Mouse (Mus musculus): ENCODE results near the gene Hmcn1.

- TF ChIP-seq E2F4 (IDR thresholded peaks at IDR 0.05; ENCODE audit: insufficient read depth) = no peak
- no peak for TF ChIP-seq POLR2AphosphoS2 (IDR thresholded peaks at IDR 0.05; ENCODE audit: insufficient read length, low read depth)
- no peak for TF ChIP-seq CEBPB (IDR thresholded peaks at IDR 0.05; ENCODE audit: insufficient read depth, poor library complexity, severe bottlenecking)
- TF ChIP-seq POLR2A (IDR thresholded peaks at IDR 0.05; ENCODE audit: insufficient read length, low read depth) = no peak
- no peak for TF ChIP-seq MYOG (IDR thresholded peaks at IDR 0.05; ENCODE audit: control insufficient read depth in 1 of 3, insufficient read depth in 1 of 3, insufficient read length in 2 of 3, low read depth in 2 of 3)
- no peak for TF ChIP-seq USF1 (IDR thresholded peaks at IDR 0.05; ENCODE audit: low read depth)
- TF ChIP-seq MAX (IDR thresholded peaks at IDR 0.05; ENCODE audit: low read depth) = no peak
- TF ChIP-seq MYOD1 (IDR thresholded peaks at IDR 0.05; ENCODE audit: control insufficient read depth in 1 of 3, insufficient read length in 2 of 3, low read depth in 2 of 3) = no peak
- no peak for TF ChIP-seq REST (IDR thresholded peaks at IDR 0.05; ENCODE audit: insufficient read depth, insufficient read length)
- TF ChIP-seq TCF3 (IDR thresholded peaks at IDR 0.05; ENCODE audit: insufficient read length, low read depth) = no peak
These were observed 7.5 kb upstream of the Hmcn1 start for GRCm38 (mm10) chr1:151000714-151001113.

Measured in myocyte (in vitro differentiated cells).